Mouse (Mus musculus) heart, embryonic 14.5 days (tissue): ENCODE measurements around the gene Prkg1. TPM values are rescaled to one million over a fixed set of nuclear protein-coding genes. Genes with fewer than 3 reads are reported as not detected.

Experiments
- ATAC-seq: fragments of 200-750 bp; cut with Nextera tagmentation; 2 replicates; pipeline ENCODE4 v1.8.0; 2017; ENCODE audit warnings: low read depth, moderate TSS enrichment; ENCODE audit not compliant: insufficient number of reproducible peaks, insufficient read depth, low FRiP score
- H3K27ac ChIP-seq, 2 experiments: fragments of 200-500 bp in 1 of 2; fragments of 300-500 bp in 1 of 2; sonication (generic) in 1 of 2; replicated peaks in 1 of 2; 2 replicates each; pipeline ENCODE4 v1.5.1; 2012 to 2014; ENCODE audit warnings: low read depth in 2 of 2, low read length in 2 of 2, control low read depth in 1 of 2, mild to moderate bottlenecking in 1 of 2, mixed read lengths in 1 of 2; ENCODE audit not compliant: control insufficient read depth in 1 of 2, insufficient read depth in 1 of 2
- H3K27me3 ChIP-seq: fragments of 300-500 bp; sonication (generic); 2 replicates; pipeline ENCODE4 v1.6.1; 2014; ENCODE audit warnings: mild to moderate bottlenecking, low read length, control low read depth; ENCODE audit not compliant: control insufficient read depth, insufficient read depth
- H3K36me3 ChIP-seq: fragments of 300-500 bp; sonication (generic); 2 replicates; pipeline ENCODE4 v1.6.1; 2014; ENCODE audit warnings: mild to moderate bottlenecking, control low read depth, low read length, mixed read lengths; ENCODE audit not compliant: control insufficient read depth, insufficient read depth
- H3K4me1 ChIP-seq, 2 experiments: fragments of 200-500 bp in 1 of 2; fragments of 300-500 bp in 1 of 2; sonication (generic) in 1 of 2; 2 replicates each; pipeline ENCODE4 v1.6.1; 2012 to 2014; ENCODE audit warnings: low read length in 2 of 2, control low read depth in 1 of 2, mixed read lengths in 1 of 2; ENCODE audit not compliant: control insufficient read depth in 2 of 2, insufficient read depth in 2 of 2
- H3K4me2 ChIP-seq: fragments of 300-500 bp; sonication (generic); 2 replicates; pipeline ENCODE4 v1.6.1; 2014; ENCODE audit warnings: mild to moderate bottlenecking, low read length
- H3K4me3 ChIP-seq, 2 experiments: fragments of 200-500 bp in 1 of 2; fragments of 300-500 bp in 1 of 2; sonication (generic) in 1 of 2; 2 replicates each; pipeline ENCODE4 v1.5.1; 2012 to 2014; ENCODE audit warnings: low read length in 2 of 2, mild to moderate bottlenecking in 2 of 2, control low read depth in 1 of 2, low read depth in 1 of 2, moderate library complexity in 1 of 2; ENCODE audit not compliant: control insufficient read depth in 1 of 2, insufficient read depth in 1 of 2
- H3K9ac ChIP-seq: fragments of 300-500 bp; sonication (generic); 2 replicates; pipeline ENCODE4 v1.6.1; 2014; ENCODE audit warnings: mild to moderate bottlenecking, low read length
- H3K9me3 ChIP-seq: fragments of 300-500 bp; sonication (generic); 2 replicates; pipeline ENCODE4 v1.6.1; 2016; ENCODE audit warnings: low read length, control low read depth; ENCODE audit not compliant: control insufficient read depth
- WGBS: fragments of 180-500 bp; shearing (Covaris S2); extraction: QIAGEN DNeasy Blood & Tissue Kit; methylation state at CpG from one replicate; pipeline ENCODE4 v1.1.7; 2014; 5-methylcytosine and 5-hydroxymethylcytosine counted together
- polyA plus RNA-seq: library from polyadenylated mRNA; unstranded; fragments of >200 nt; fragmentation: Nextera tagmentation; extraction: Ambion mirVana; gene quantifications from 2 replicates; pipeline ENCODE4 v1.2.1, GENCODE M21; 2014

The Prkg1 gene
- polyA plus RNA-seq, 1 experiment from 2014 or later: 9.6 TPM

DNA sequence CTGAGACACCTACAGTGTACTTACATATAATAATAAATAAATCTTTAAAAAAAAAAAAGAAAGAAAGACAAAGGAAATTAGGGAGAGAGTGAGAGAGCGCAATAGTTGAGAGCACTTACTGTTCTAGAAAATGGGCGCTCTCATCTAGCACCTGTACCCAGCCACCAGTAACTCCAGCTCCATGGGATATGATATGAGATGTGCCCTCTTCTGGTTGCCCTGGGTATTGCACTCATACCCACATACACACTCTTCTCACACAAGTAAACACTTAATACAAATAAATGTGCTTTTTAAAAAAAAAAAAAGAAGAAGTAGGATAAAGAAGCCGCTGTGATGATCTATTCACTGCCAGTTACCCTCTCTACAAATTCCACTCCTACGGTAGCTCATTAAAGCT lies 718.2 kb downstream of the Prkg1 start:
- no peaks in the 10 kb centered on the region for H3K36me3 ChIP-seq
- no peaks in the 10 kb centered on the region for H3K27me3 ChIP-seq
- 90% methylated on average over 4 of the region's 4 CpGs for WGBS
- ATAC-seq: no peak
- H3K9ac ChIP-seq: no peak overlapping the region
- no peaks in the 10 kb centered on the region for H3K4me1 ChIP-seq
- no peak overlapping the region for H3K27ac ChIP-seq
- H3K9me3 ChIP-seq: no peaks in the 10 kb centered on the region
- H3K4me2 ChIP-seq: no peak overlapping the region
- H3K4me3 ChIP-seq: no peak overlapping the region

DNA sequence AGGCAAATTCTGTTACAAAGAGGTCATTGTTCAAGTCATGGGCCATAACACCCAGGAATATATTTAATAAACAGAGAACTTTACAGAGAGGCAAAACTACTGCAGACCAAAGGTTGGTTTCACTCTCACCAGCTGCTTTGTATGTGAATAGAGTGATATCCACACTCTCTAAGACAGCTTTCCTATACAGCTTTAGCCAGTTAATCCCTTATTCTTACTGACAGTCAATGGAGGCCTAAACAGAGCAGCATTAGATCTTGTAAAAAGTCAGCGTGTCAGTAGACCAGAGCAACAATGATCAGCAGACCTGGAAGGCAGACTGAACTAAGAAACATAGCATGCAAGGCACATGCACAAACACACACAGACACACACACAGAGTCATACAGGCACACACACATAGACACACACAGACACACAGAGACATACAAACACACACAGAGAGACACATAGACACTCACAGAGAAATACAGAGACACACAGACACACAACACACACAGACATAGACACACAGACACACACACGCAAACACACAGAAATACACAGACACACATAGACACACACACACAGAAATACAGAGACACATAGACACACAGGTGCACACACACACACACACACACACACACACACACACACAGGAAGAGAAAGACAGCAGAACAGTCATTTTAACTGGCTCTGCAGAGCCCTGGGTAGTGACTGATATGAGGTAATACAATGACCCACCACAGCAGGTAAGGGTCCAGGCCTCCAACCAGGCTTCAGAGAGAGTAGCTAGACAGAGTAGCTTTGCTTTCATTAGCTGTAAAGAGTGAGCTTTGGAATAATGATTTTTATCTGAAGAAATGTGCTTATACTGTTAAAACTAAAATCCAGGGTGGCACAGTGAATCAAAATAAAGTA lies 723.6 kb downstream of the Prkg1 start:
- Histone ChIP-seq H3K27ac (no peak overlapping the region), H3K27me3 (no peaks in the 10 kb centered on the region), H3K36me3 (no peaks in the 10 kb centered on the region), H3K9me3 (no peaks in the 10 kb centered on the region), H3K9ac (no peak overlapping the region), H3K4me3 (no peak overlapping the region), H3K4me1 (no peaks in the 10 kb centered on the region), H3K4me2 (no peak overlapping the region)
- 87% methylated on average over 2 of the region's 2 CpGs for WGBS
- no peak for ATAC-seq

DNA sequence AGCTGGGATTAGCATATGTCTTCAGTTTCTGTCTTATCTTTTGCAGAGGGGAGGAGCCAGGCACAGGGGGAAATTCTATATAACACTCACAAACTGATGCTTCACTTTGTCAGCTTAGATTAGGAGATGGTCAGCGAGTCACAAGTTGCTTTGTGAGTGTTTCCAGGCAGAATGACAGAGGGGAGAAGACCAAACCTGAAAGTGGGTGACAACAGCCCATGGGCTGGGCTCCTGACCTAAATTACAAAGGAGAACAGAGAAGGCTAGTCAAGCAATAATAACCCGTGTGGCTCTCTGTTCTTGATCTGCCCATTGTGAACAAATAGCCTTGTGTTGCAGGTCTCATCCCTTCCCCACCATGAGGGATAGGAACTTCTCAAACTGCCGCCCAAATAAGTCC lies 725.9 kb downstream of the Prkg1 start:
- Histone ChIP-seq H3K9me3 (no peaks in the 10 kb centered on the region), H3K27me3 (no peaks in the 10 kb centered on the region), H3K4me2 (no peak overlapping the region), H3K4me3 (no peak overlapping the region), H3K9ac (no peak overlapping the region), H3K4me1 (no peaks in the 10 kb centered on the region), H3K27ac (no peak overlapping the region), H3K36me3 (no peaks in the 10 kb centered on the region)
- 62% methylated on average over 3 of the region's 3 CpGs for whole genome bisulfite sequencing
- ATAC-seq: no peak

DNA sequence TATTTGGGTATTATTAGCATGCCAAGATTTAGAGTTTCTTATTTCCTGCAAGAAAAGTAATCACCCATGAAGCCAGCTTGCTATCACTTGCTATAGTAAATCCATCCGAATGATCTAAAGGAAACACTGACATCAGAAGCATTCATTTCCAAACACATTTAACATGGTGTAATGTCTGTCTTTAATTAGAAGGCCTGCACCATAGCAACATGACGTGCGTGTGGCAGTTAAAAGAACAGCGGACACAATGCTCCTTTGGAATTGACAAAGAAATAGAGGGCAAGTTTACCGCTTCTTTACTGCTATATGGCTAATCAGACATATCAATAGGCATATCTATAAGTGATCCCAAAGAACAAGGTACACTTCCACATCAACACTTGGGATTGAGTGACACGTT lies 733.2 kb downstream of the Prkg1 start:
- no peaks in the 10 kb centered on the region for H3K4me1 ChIP-seq
- H3K4me3 ChIP-seq: no peak overlapping the region
- no peaks in the 10 kb centered on the region for H3K36me3 ChIP-seq
- H3K9ac ChIP-seq: no peak overlapping the region
- no peaks in the 10 kb centered on the region for H3K27me3 ChIP-seq
- no peak overlapping the region for H3K4me2 ChIP-seq
- 82% methylated on average over 6 of the region's 6 CpGs for WGBS
- no peaks in the 10 kb centered on the region for H3K9me3 ChIP-seq
- no peak for ATAC-seq
- H3K27ac ChIP-seq: no peak overlapping the region

DNA sequence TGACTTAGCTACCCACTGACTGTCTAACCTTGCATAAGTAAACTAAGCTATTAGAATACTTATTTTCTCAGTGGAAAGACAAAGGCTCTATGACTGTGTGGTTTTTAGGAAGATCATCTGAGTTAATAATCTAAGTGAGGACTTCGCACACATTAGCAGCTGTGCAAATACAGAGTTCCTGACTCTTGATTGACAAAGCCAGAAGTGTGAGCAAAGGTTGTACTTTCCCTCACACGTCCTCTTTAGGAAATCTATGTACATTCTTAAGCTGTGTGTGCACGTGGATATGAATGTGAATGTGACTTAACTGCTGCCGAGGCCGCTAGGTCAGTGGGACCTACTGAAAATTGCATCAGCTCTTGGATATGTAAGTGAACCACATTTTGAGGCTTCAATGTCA lies 738.0 kb downstream of the Prkg1 start:
- no peak for ATAC-seq
- no peaks in the 10 kb centered on the region for H3K27me3 ChIP-seq
- H3K4me2 ChIP-seq: no peak overlapping the region
- 80% methylated on average over 5 of the region's 5 CpGs for WGBS
- H3K9me3 ChIP-seq: no peaks in the 10 kb centered on the region
- no peak overlapping the region for H3K4me3 ChIP-seq
- no peaks in the 10 kb centered on the region for H3K4me1 ChIP-seq
- H3K36me3 ChIP-seq: no peaks in the 10 kb centered on the region
- H3K9ac ChIP-seq: no peak overlapping the region
- no peak overlapping the region for H3K27ac ChIP-seq

DNA sequence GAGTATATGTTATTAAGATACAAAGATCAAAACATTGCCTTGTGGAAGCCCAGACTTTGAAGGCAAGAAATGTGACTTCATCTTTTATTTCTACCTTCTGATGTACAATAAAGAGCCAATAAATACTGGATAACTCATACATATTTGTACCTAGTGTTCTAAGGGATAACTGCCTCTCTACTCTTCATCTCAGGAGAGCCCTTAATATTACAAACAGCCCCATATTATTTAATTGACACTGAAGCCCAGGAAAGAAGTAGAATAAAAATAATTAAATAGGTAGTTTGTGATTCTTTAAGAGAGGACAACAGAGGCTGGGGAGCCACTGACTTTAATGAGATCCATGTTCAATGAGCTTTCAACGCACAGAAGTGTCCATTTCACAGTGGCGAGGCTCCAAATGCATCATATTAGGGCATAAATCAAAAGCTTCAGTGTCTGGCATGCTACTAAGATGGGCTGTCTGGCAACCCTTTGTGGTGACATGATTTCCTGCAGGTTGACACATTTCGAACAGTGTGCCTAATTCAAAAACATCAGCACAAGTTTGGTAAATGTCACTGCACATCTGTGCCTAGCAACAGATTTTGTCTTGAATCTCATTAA lies 753.2 kb downstream of the Prkg1 start:
- H3K36me3 ChIP-seq: no peaks in the 10 kb centered on the region
- no peak overlapping the region for H3K4me3 ChIP-seq
- no peak for ATAC-seq
- no peaks in the 10 kb centered on the region for H3K27me3 ChIP-seq
- 85% methylated on average over 3 of the region's 3 CpGs for WGBS
- no peak overlapping the region for H3K4me2 ChIP-seq
- H3K9me3 ChIP-seq: no peaks in the 10 kb centered on the region
- H3K27ac ChIP-seq: no peak overlapping the region
- H3K9ac ChIP-seq: no peak overlapping the region
- H3K4me1 ChIP-seq: no peaks in the 10 kb centered on the region

DNA sequence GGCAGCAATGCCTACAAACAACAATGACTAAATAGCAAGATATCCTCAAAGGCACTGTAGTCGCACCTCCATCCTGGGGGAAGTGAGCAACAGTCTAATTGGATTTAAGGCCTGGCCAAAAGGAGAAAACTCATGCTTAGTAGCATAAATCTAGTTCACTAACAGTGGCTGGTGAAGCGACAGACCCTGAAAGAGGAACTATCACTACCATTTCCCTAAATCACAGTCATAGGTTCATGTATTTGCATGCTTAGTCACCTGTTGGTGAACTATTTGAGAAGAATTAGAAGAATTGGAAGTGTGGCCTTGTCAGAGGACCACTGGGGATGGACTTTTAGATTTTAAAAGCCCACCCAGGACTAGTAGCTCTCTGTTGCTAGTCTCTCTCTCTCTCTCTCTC lies 766.3 kb downstream of the Prkg1 start:
- Histone ChIP-seq H3K4me2 (no peak overlapping the region), H3K36me3 (no peaks in the 10 kb centered on the region), H3K9ac (no peak overlapping the region), H3K4me1 (no peaks in the 10 kb centered on the region), H3K4me3 (no peak overlapping the region), H3K9me3 (no peaks in the 10 kb centered on the region), H3K27me3 (no peaks in the 10 kb centered on the region), H3K27ac (no peak overlapping the region)
- ATAC-seq: no peak
- WGBS: 82% methylated on average over 2 of the region's 2 CpGs
